Mouse (Mus musculus) embryonic stem cell, embryonic (primary cell): ENCODE measurements around the gene Gm13212.
"Not testable (repeated sequence)": the region's sequence is repeated elsewhere in the genome, so short reads cannot be mapped to it uniquely, and the experiment has no call there.

Experiments used
- CTCF ChIA-PET, 4 experiments: fragments of 300-600 bp in 2 of 4; fragments of 350-600 bp in 2 of 4; sonication (Branson Sonifier 250); formaldehyde crosslinking; loops; one replicate each; lab custom pipeline; 2022; ENCODE audit warnings: inconsistent platforms in 2 of 4; lab: Charles Lee
- POLR2A ChIA-PET, 4 experiments: fragments of 300-600 bp in 2 of 4; fragments of 350-600 bp in 2 of 4; sonication (Branson Sonifier 250); formaldehyde crosslinking; loops; one replicate each; lab custom pipeline; 2022; ENCODE audit warnings: antibody characterized with exemption in 4 of 4, inconsistent platforms in 1 of 4; lab: Charles Lee

Gene Gm13212

GRCm38 (mm10) chr4:145585078-145585477, at the start of gene Gm13212:
Gene Gm13212 (plus strand): TSS chr4:145585166.
- POLR2A ChIA-PET: interaction anchor here (0.6 to 2.0 kb wide), 10 partner anchors 8 to 1876 kb away, joined by 3 to 30 read pairs (median 4); no protein-coding TSS in a partner anchor
- CTCF ChIA-PET: not testable (repeated sequence)

DNA sequence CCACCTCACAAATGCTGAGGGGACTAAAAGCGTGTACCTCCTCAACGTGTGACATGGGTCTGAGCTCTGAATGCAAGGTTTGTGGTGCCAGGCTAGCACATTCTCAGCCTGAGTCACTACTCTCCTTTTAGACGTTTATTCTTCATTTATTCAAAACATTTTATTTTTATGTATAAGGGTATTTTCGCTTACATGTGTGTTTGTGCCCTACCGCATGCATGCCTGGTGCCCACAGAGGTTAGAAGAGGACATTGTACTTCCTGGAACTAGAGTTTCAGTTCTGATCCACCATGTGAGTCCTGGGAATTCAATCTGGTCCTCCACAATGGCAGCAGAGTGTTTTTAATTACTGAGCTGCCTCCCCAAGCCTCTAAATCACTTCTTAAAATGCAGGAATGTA, 41.1 kb upstream of the Gm13212 start:
- CTCF ChIA-PET: interaction anchor here in 2 of 4 experiments (0.6 to 1.6 kb wide), 2 partner anchors 1197 to 1793 kb away, joined by 3 to 4 read pairs; no protein-coding TSS in a partner anchor
- POLR2A ChIA-PET: interaction anchor here (0.7 to 2.2 kb wide), 5 partner anchors 1731 to 1795 kb away, joined by 3 to 7 read pairs (median 6); no protein-coding TSS in a partner anchor

GRCm38 (mm10) chr4:145545106-145545505, 39.9 kb upstream of the Gm13212 start:
- ChIA-PET CTCF (interaction anchor here (0.7 to 1.6 kb wide), 5 partner anchors 384 to 1796 kb away, joined by 4 to 33 read pairs (median 5); no protein-coding TSS in a partner anchor), POLR2A (interaction anchor here in 3 of 4 experiments (0.8 to 1.8 kb wide), 3 partner anchors 60 to 1796 kb away, joined by 3 to 19 read pairs (median 10); no protein-coding TSS in a partner anchor)

DNA sequence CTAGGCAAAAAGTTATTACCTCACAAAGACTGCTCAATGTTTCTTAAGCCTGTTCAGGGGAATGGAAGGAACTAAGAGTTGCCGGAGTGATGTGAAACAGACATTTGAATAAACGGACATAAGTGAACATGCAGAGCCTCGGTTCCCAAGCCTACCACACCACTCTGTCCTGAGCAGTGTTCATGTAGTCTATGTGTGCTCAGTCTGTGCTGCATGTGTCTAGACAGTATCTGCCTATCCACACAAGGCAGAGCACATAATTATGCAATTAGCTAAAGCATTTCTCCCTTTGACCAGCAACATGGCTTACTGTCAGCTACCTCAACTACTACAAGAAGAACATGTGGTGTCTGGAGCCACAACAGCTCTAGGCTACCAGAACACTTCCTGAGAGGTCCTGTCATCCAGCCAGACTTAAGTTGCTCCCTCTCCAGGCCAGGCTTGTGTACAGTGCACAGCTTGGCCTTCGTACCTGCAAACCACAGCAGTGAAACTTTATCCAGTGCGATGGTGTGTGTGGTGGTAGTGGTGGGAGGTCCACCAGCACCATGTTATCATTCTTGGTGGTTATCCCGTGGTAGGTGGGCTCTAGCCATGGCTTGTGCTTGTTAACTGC, 39.1 kb upstream of the Gm13212 start:
- ChIA-PET POLR2A (interaction anchor here in 3 of 4 experiments (0.6 to 1.8 kb wide), 5 partner anchors 56 to 1795 kb away, joined by 3 to 19 read pairs (median 6); no protein-coding TSS in a partner anchor), CTCF (interaction anchor here in 3 of 4 experiments (0.7 to 1.5 kb wide), 5 partner anchors 384 to 1797 kb away, joined by 3 to 33 read pairs (median 5); no protein-coding TSS in a partner anchor)

DNA sequence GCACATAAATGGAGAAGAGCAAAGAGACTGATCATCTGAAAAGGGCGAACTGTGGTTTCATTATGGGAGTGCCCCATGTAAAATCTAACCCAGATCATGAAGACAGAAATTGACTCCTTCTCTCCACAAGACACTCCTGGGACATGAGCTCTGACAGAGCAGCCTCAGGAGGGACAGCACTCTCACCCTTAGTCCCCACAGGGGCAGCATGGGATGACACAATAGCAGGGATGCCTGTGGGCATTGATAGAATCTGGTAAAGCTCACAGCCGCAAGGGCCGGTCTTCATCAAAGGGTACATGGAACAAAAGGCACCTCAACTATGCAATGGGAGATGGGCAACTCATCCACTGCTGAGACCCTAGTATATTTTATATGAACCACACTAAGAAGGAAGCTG, 38.5 kb upstream of the Gm13212 start:
- POLR2A ChIA-PET: interaction anchor here in 1 of 4 experiments (0.6 to 1.7 kb wide), 3 partner anchors 56 to 204 kb away, joined by 3 to 4 read pairs (median 3); no protein-coding TSS in a partner anchor
- CTCF ChIA-PET: interaction anchor here in 1 of 4 experiments (1.0 to 1.5 kb wide), 2 partner anchors 385 to 1797 kb away, joined by 3 to 4 read pairs; no protein-coding TSS in a partner anchor

- ChIA-PET POLR2A (interaction anchor here in 3 of 4 experiments (0.6 to 1.1 kb wide), 3 partner anchors 68 to 1877 kb away, joined by 3 to 5 read pairs (median 4); no protein-coding TSS in a partner anchor), CTCF (interaction anchor here in 1 of 4 experiments (0.6 kb wide), 1 partner anchor 17 kb away, joined by 3 read pairs; no protein-coding TSS in a partner anchor)
Observed at GRCm38 (mm10) chr4:145556680-145557079, 28.3 kb upstream of the Gm13212 start.

GRCm38 (mm10) chr4:145559505-145560099, 25.4 kb upstream of the Gm13212 start:
- ChIA-PET POLR2A (interaction anchor here (0.5 to 3.8 kb wide), 8 partner anchors 127 to 1961 kb away, joined by 3 to 71 read pairs (median 4); no protein-coding TSS in a partner anchor), CTCF (interaction anchor here (0.6 to 1.3 kb wide), 5 partner anchors 1960 to 1961 kb away, joined by 3 to 23 read pairs (median 6); no protein-coding TSS in a partner anchor)

GRCm38 (mm10) chr4:145564111-145564821, 20.7 kb upstream of the Gm13212 start:
- ChIA-PET CTCF (interaction anchor here in 1 of 4 experiments (0.5 kb wide), 1 partner anchor 12 kb away, joined by 3 read pairs; no protein-coding TSS in a partner anchor), POLR2A (interaction anchor here in 2 of 4 experiments (0.6 to 0.9 kb wide), 5 partner anchors 9 to 1960 kb away, joined by 3 to 4 read pairs (median 3); no protein-coding TSS in a partner anchor)

DNA sequence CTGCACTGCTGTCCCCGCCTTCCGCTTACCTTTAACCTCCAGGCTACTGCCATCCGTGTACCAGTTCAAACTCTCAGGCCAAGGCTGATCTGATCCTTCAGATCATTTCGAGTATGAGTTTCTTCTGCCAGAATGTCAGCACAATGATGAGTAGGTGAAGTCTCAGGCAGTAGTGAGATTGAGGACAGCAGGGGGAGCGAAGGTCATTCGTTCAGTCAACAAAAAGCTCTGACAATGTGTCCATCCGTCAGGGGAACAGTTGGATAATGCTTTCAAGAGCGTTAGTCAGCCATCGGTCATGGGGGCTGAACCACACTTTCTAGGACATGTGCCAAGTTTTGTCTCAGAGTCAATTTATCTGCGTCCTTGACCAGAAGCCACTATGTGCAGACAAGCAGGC, 14.5 kb upstream of the Gm13212 start:
- CTCF ChIA-PET, POLR2A ChIA-PET: not testable (repeated sequence)

DNA sequence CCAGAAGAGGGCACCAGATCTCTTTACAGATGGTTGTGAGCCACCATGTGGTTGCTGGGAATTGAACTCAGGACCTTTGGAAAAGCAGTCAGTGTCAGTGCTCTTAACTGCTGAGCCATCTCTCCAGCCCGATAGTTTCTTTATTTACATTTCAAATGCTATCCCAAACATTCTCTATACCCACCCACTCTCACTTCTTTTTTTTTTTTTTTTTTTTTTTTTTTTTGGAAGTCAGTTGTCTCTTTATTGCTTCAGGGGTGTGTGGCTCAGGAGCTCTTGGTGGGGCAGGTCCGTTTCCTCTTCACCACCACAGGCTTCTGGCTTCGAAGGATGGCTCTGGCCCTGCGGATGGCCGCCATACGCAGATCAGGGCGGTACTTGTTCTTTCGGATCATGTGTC, 8.3 kb upstream of the Gm13212 start:
- ChIA-PET CTCF (interaction anchor here (0.6 to 1.4 kb wide), 10 partner anchors 9 to 1828 kb away, joined by 3 to 21 read pairs (median 4); no protein-coding TSS in a partner anchor), POLR2A (interaction anchor here in 3 of 4 experiments (0.6 to 2.8 kb wide), 9 partner anchors 9 to 1761 kb away, joined by 3 to 12 read pairs (median 5); partner anchors contain the start of genes Gm13212 (in 1 of the 3) and Gm21411 (in 1 of the 3))

GRCm38 (mm10) chr4:145580333-145580732, 4.6 kb upstream of the Gm13212 start:
- POLR2A ChIA-PET: interaction anchor here in 2 of 4 experiments (1.2 to 2.8 kb wide), 4 partner anchors 148 to 174 kb away, joined by 3 to 13 read pairs (median 11); no protein-coding TSS in a partner anchor
- CTCF ChIA-PET: not testable (repeated sequence)

GRCm38 (mm10) chr4:145586046-145586445, 1.1 kb downstream of the Gm13212 start:
- ChIA-PET CTCF (interaction anchor here in 1 of 4 experiments (0.6 kb wide), 1 partner anchor 9 kb away, joined by 3 read pairs; no protein-coding TSS in a partner anchor), POLR2A (interaction anchor here in 1 of 4 experiments (1.0 to 2.0 kb wide), 5 partner anchors 9 to 122 kb away, joined by 3 to 7 read pairs (median 4); no protein-coding TSS in a partner anchor)

DNA sequence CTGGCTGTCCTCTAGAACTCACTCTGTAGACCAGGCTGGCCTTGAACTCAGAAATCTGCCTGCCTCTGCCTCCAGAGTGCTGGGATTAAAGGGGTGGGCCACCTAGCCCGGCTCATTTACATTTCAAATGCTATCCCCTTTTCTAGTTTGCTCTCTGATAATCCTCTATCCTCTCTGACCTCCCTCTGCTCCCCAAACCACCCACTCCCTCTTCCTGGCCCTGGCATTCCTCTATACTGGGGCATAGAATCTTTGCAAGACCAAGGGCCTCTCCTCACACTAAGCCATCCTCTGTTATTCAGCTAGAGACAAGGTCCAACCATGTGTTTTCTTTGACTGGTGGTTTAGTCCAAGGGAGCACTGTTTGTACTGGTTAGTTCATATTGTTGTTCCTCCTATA, 9.2 kb downstream of the Gm13212 start:
- CTCF ChIA-PET, POLR2A ChIA-PET: not testable (repeated sequence)

- CTCF ChIA-PET: interaction anchor here in 1 of 4 experiments (0.5 kb wide), 1 partner anchor 1823 kb away, joined by 3 read pairs; no protein-coding TSS in a partner anchor
- POLR2A ChIA-PET: not testable (repeated sequence)
Observed at GRCm38 (mm10) chr4:145594798-145595197, 9.8 kb downstream of the Gm13212 start.

DNA sequence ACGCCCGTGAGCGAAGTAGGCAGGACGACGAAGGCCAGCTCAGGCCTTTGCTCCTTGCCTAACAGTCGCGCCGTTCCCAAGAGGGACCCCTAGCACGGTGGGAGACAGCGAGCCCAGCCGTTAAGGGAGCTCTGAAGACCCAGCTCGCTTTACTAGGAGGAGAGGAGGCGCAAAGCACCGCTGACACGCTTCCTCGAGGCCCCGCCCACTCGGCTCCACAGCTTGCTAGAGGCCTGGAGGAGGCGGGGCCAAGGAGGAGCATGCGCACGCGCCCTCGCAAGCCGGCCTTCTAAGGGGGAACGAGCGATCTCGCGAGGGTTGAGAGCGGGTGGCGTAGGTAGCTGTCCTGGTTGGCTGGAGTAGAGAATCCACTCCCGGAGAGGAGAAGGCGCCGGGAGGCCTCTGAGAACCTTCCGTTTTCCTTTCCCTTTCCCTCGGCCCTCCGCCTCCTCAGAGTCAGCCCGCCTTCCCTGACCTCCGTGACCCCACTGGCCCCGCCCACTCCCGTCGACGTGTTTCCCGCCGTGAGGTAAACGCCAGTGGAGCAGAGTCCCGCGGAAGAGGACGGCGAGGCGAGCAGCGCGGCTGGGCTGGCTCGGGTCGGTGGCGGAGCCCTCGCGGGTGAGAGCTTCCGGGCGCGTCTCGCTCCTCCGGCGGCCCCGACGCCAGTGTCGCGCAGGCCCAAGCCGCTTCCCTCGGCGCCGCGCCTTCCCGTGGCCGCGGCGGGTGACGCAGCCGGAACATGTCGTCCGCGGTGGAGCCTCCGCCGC, 55.6 kb downstream of the Gm13212 start:
- CTCF ChIA-PET: not testable (repeated sequence)
- POLR2A ChIA-PET: interaction anchor here in 2 of 4 experiments (0.6 to 1.7 kb wide), 3 partner anchors 55 to 177 kb away, joined by 4 to 6 read pairs (median 5); partner anchors contain the start of gene Gm13212 (in 1 of the 2)

GRCm38 (mm10) chr4:145670385-145670784, 85.4 kb downstream of the Gm13212 start, which contains the start of gene Zfp980:
Gene Zfp980 (plus strand): TSS chr4:145670685.
- POLR2A ChIA-PET, CTCF ChIA-PET: not testable (repeated sequence)

DNA sequence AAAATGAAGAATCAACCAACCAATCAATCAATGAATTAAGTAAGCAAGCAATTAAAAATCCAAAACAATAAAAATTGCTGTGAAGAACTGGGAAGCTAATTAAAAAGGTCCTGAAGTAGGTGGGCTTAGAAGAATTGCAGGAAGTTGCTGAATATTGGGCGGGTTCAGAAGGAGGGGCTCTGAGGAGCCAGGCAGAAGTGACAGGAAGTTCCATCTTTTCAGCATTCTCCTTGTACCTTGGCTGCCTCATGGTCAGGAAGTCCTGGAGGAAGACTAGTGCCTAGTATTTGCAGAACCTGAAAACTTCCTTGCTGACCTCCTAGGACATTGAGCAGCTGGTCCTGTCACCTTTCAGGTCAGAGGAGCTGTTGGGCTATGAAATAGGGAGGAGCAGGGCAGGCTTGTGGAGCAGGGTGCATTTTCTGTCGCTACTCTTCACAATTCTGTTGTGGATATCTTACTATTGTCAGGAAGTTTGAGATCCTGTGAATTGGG, 89.4 kb downstream of the Gm13212 start:
- CTCF ChIA-PET, POLR2A ChIA-PET: not testable (repeated sequence)
